ENCODE assay signal across 25 mouse cellular contexts in genomic region chr9:27767196-27767900, GRCm38 (mm10). TPM values are rescaled to one million over a fixed set of nuclear protein-coding genes. Genes with fewer than 3 reads are reported as not detected.
DNase-seq lines count a peak whose midpoint lies in the region; ATAC-seq and TF ChIP-seq lines count a peak whose summit lies in the region.
"Had no signal": no experiment of that assay in that cellular context is flagged by ENCODE, and none has a peak within 500 bp of the region (broad histone marks: within the 10 kb centered on the region; RNA-seq: fewer than 3 reads in every experiment).

No protein-coding gene starts in this region.

- H3K27ac ChIP-seq in forebrain, postnatal 0 days (ENCODE audit: low read depth, low read length), result peak overlapping the region; percentile 17; the same call in 1 of the 2 replicates
- H3K27ac ChIP-seq in forebrain, embryonic 12.5 days, result no peak overlapping the region
- H3K27ac ChIP-seq in layer of hippocampus, adult 2 months, result peak overlapping the region; percentile 84
- H3K27ac ChIP-seq in intestine, embryonic 15.5 days, result no peak overlapping the region
- H3K27ac ChIP-seq: heart, embryonic 10.5 days; hindbrain, embryonic 15.5 days; limb, embryonic 10.5 days; liver, embryonic 15.5 days; lung, embryonic 15.5 days; midbrain, embryonic 13.5 days had no signal

- 58% methylated on average over 8 of the region's 8 CpGs for WGBS in forebrain, postnatal 0 days
- 91% methylated on average over 8 of the region's 8 CpGs for WGBS in forebrain, embryonic 12.5 days
- WGBS in intestine, embryonic 15.5 days, result 84% methylated on average over 8 of the region's 8 CpGs

- no peaks in the 10 kb centered on the region for H3K27me3 ChIP-seq in forebrain, postnatal 0 days (ENCODE audit: insufficient read depth, low read length)
- H3K27me3 ChIP-seq in forebrain, embryonic 12.5 days, result no peaks in the 10 kb centered on the region
- H3K27me3 ChIP-seq in intestine, embryonic 15.5 days (replicated peaks), result no peaks in the 10 kb centered on the region
- H3K27me3 ChIP-seq: hindbrain, embryonic 15.5 days; liver, embryonic 15.5 days; lung, embryonic 15.5 days; megakaryocyte, embryonic 14.5 days; midbrain, embryonic 13.5 days; Patski had no signal

- TF ChIP-seq CTCF in forebrain, postnatal 0 days (IDR thresholded peaks at IDR 0.05; ENCODE audit: low read depth), result no peak
- no peak for TF ChIP-seq CTCF in layer of hippocampus, adult 2 months (conservative IDR thresholded peaks at IDR 0.05)

- no peaks in the 10 kb centered on the region for H3K4me1 ChIP-seq in forebrain, postnatal 0 days (ENCODE audit: insufficient read depth)
- H3K4me1 ChIP-seq in forebrain, embryonic 12.5 days, result no peaks in the 10 kb centered on the region
- no peaks in the 10 kb centered on the region for H3K4me1 ChIP-seq in intestine, embryonic 15.5 days (replicated peaks)
- H3K4me1 ChIP-seq: heart, embryonic 10.5 days; hindbrain, embryonic 15.5 days; limb, embryonic 10.5 days; liver, embryonic 15.5 days; lung, embryonic 15.5 days; megakaryocyte, embryonic 14.5 days; midbrain, embryonic 13.5 days had no signal

- no peaks in the 10 kb centered on the region for H3K36me3 ChIP-seq in forebrain, postnatal 0 days (ENCODE audit: insufficient read depth)
- no peaks in the 10 kb centered on the region for H3K36me3 ChIP-seq in forebrain, embryonic 12.5 days (replicated peaks)
- H3K36me3 ChIP-seq in intestine, embryonic 15.5 days, result no peaks in the 10 kb centered on the region
- H3K36me3 ChIP-seq: G1E; heart, embryonic 10.5 days; hindbrain, embryonic 15.5 days; limb, embryonic 10.5 days; liver, embryonic 15.5 days; lung, embryonic 15.5 days; midbrain, embryonic 13.5 days had no signal

- H3K9me3 ChIP-seq in forebrain, postnatal 0 days (ENCODE audit: low read length), result no peaks in the 10 kb centered on the region
- no peaks in the 10 kb centered on the region for H3K9me3 ChIP-seq in forebrain, embryonic 12.5 days
- H3K9me3 ChIP-seq in intestine, embryonic 15.5 days, result no peaks in the 10 kb centered on the region
- H3K9me3 ChIP-seq: G1E; heart, embryonic 10.5 days; hindbrain, embryonic 15.5 days; limb, embryonic 10.5 days; liver, embryonic 15.5 days; lung, embryonic 15.5 days; megakaryocyte, embryonic 14.5 days; midbrain, embryonic 13.5 days had no signal

- H3K9ac ChIP-seq in forebrain, postnatal 0 days, result no peak overlapping the region
- no peak overlapping the region for H3K9ac ChIP-seq in forebrain, embryonic 12.5 days
- H3K9ac ChIP-seq in intestine, embryonic 15.5 days, result no peak overlapping the region
- H3K9ac ChIP-seq: hindbrain, embryonic 15.5 days; liver, embryonic 15.5 days; lung, embryonic 15.5 days; midbrain, embryonic 13.5 days had no signal

- ATAC-seq in forebrain, postnatal 0 days, result peak; percentile 47
- no peak for ATAC-seq in forebrain, embryonic 12.5 days (ENCODE audit: low FRiP score)
- ATAC-seq in intestine, embryonic 15.5 days, result no peak
- ATAC-seq: midbrain, embryonic 13.5 days; Patski had no signal

- peak; percentile 50 for DNase-seq in forebrain, postnatal 0 days
- peak in 1 of 2 experiments; percentile 32 for DNase-seq in layer of hippocampus, adult 2 months (ENCODE audit: low spot score in 2 of 2)
- no peak for DNase-seq in layer of hippocampus, postnatal 25 days (ENCODE audit: extremely low spot score in 1 of 2, low spot score in 1 of 2)
- peak; percentile 22 for DNase-seq in right cerebral cortex, postnatal 25 days
- DNase-seq in right cerebral cortex, postnatal 14 days, result no peak
- DNase-seq: cerebellum, adult 8-10 months; cerebellum, postnatal 36 days; kidney, adult 8-10 months; kidney, postnatal 10 days; liver; lung, postnatal 36 days; thymus, postnatal 25 days had no signal

- H3K4me2 ChIP-seq in forebrain, postnatal 0 days (ENCODE audit: low read depth), result no peak overlapping the region
- H3K4me2 ChIP-seq in forebrain, embryonic 12.5 days, result no peak overlapping the region
- H3K4me2 ChIP-seq in intestine, embryonic 15.5 days (replicated peaks), result no peak overlapping the region
- H3K4me2 ChIP-seq: hindbrain, embryonic 15.5 days; liver, embryonic 15.5 days; lung, embryonic 15.5 days; midbrain, embryonic 13.5 days had no signal

- H3K4me3 ChIP-seq in forebrain, postnatal 0 days (ENCODE audit: low read depth, low read length), result no peak overlapping the region
- no peak overlapping the region for H3K4me3 ChIP-seq in forebrain, embryonic 12.5 days (replicated peaks)
- no peak overlapping the region for H3K4me3 ChIP-seq in layer of hippocampus, adult 2 months
- H3K4me3 ChIP-seq in intestine, embryonic 15.5 days (replicated peaks), result no peak overlapping the region
- H3K4me3 ChIP-seq: heart, embryonic 10.5 days; hindbrain, embryonic 15.5 days; limb, embryonic 10.5 days; liver, embryonic 15.5 days; lung, embryonic 15.5 days; megakaryocyte, embryonic 14.5 days; midbrain, embryonic 13.5 days had no signal

RNA-seq across cellular contexts. Expression of gene Opcml, which starts 23.2 kb away (rescaled TPM):
- 128 and 140 TPM in 2 replicates for total RNA-seq in forebrain, postnatal 0 days (2014; rRNA removed)
- 34.0 and 48.3 TPM in 2 replicates for polyA plus RNA-seq in forebrain, postnatal 0 days (2015; fragmentation: Nextera tagmentation; extraction: Ambion mirVana)
- 4.6 and 6.2 TPM in 2 replicates for polyA plus RNA-seq in forebrain, embryonic 12.5 days (2016; fragmentation: Nextera tagmentation; extraction: Ambion mirVana)
- 100 to 1,000 TPM; 252 to 259 TPM for total RNA-seq in layer of hippocampus, adult 2 months (2021)
- total RNA-seq in layer of hippocampus, postnatal 25 days (2021), result 100 to 1,000 TPM; 235 to 266 TPM
- polyA plus RNA-seq in intestine, embryonic 15.5 days (2015; fragmentation: Nextera tagmentation; extraction: Ambion mirVana), result 3.4 and 4.4 TPM in 2 replicates
- total RNA-seq: hematopoietic stem cell, adult 5-6 weeks; monocyte, adult 5-6 weeks had no signal
- polyA plus RNA-seq: G1E, Patski had no signal

Comparison
In these comparisons a context has a peak if more than half of its experiments do, and no peak if none do; other contexts are left out.
1. DNase-seq: peak in forebrain, postnatal 0 days (single experiment) and right cerebral cortex, postnatal 25 days (single experiment); none in layer of hippocampus, postnatal 25 days (0 of 2) and right cerebral cortex, postnatal 14 days (single experiment).
2. H3K27ac ChIP-seq: peak in forebrain, postnatal 0 days (single experiment) and layer of hippocampus, adult 2 months (single experiment); none in forebrain, embryonic 12.5 days (single experiment) and intestine, embryonic 15.5 days (single experiment).